Mouse (Mus musculus) small intestine, adult 2 months (tissue): ENCODE measurements at regions not wholly inside any gene's neighbourhood (a gene's known extent, or its start where the extent isn't known, plus 50 kb on each side); places are given as distances from the start of the nearest gene placed in this dataset.

Experiments used
- CTCF ChIP-seq: fragments of 200-500 bp; IDR thresholded peaks from 2 replicates; pipeline ENCODE4 v1.5.1; 2012; ENCODE audit warnings: low read depth, mild to moderate bottlenecking, control low read depth, inconsistent platforms, low read length, moderate library complexity, mixed read lengths; ENCODE audit not compliant: insufficient replicate concordance, insufficient read length; ENCODE audit errors: extremely low read depth
- POLR2A ChIP-seq: fragments of 200-500 bp; IDR thresholded peaks from 2 replicates; pipeline ENCODE4 v1.6.1; 2012; ENCODE audit warnings: low read depth, mild to moderate bottlenecking, control low read depth, inconsistent platforms, low read length, moderate library complexity

GRCm38 (mm10) chr2:173368899-173369298, 92.6 kb upstream of the Pmepa1 start:
- TF ChIP-seq POLR2A (no peak), CTCF (no peak)
